Mouse (Mus musculus) gastrocnemius, adult 2 months (tissue): ENCODE data around the gene Mis12. TPM values are rescaled to one million over a fixed set of nuclear protein-coding genes. Genes with fewer than 3 reads are reported as not detected.

Source experiments
- DNase-seq: peaks from one replicate; pipeline ENCODE4 v3.0.0; 2022
- H3K27ac ChIP-seq: fragments of 200-600 bp; 2 replicates; pipeline ENCODE4 v1.8.1; 2022; ENCODE audit warnings: mild to moderate bottlenecking
- H3K4me3 ChIP-seq: fragments of 200-600 bp; 2 replicates; pipeline ENCODE4 v1.8.1; 2022; ENCODE audit warnings: mild to moderate bottlenecking, moderate library complexity
- CTCF ChIP-seq: fragments of 200-600 bp; IDR thresholded peaks from 2 replicates; pipeline ENCODE4 v1.8.1; 2022; ENCODE audit warnings: antibody characterized with exemption, mild to moderate bottlenecking, moderate library complexity
- intact Hi-C: fragments of 180-260 bp; cut with DNase I; formaldehyde crosslinking; loops from one replicate; pipeline ENCODE4 v1.15.1; 2025
- long read RNA-seq, 2 experiments: library from polyadenylated mRNA; stranded (forward); transcript quantifications; one replicate each; pipeline ENCODE4 v2.0.0; 2021
- total RNA-seq, 2 experiments: library from RNA; stranded (reverse); gene quantifications; 2 replicates each; pipeline ENCODE4 v1.2.3; 2021

The Mis12 gene
- 1 to 10 TPM; 3.1 to 5.0 TPM for total RNA-seq
- long read RNA-seq, experiment 1, transcript Mis12-201 (3 exons, 3,003 nt) = major isoform, 10 of 14 reads
- long read RNA-seq, experiment 1, partial matches to known transcripts = 0 of 14 reads
- long read RNA-seq, experiment 1, other reads (novel, unspliced or antisense) = 3 of 14 reads
- long read RNA-seq, experiment 2, transcript Mis12-201 (3 exons, 3,003 nt) = major isoform, 8 of 12 reads
- long read RNA-seq, experiment 2, partial matches to known transcripts = 0 of 12 reads
- long read RNA-seq, experiment 2, other reads (novel, unspliced or antisense) = 4 of 12 reads

GRCm38 (mm10) chr11:71019201-71020068, at the start of gene Mis12, which contains the start of gene Derl2:
Gene Mis12, plus strand, starts transcription at chr11:71019611.
Gene Derl2, minus strand, starts transcription at chr11:71019841.
- TF ChIP-seq CTCF = no peak
- intact Hi-C loops = loop anchor here (1.0 kb wide), 1 partner anchor 37 kb away; no protein-coding TSS in a partner anchor
- Histone ChIP-seq H3K27ac (peak within 1 kb of the TSS; percentile 96), H3K4me3 (peak within 1 kb of the TSS; percentile 76)
- peak; percentile 99 for DNase-seq

GRCm38 (mm10) chr11:70969821-70970559, 49.4 kb upstream of the Mis12 start, which contains the start of the genes Nup88 and Rpain:
Gene Nup88, minus strand, starts transcription at chr11:70969973.
Gene Rpain, plus strand, starts transcription at chr11:70970213.
- DNase-seq = peak; percentile 94
- Histone ChIP-seq H3K4me3 (peak within 1 kb of the TSS; percentile 79), H3K27ac (peak within 1 kb of the TSS; percentile 94)
- TF ChIP-seq CTCF = no peak
- intact Hi-C loops = no loop called here

GRCm38 (mm10) chr11:70970560-70971540, 48.6 kb upstream of the Mis12 start:
- intact Hi-C loops = no loop called here
- Histone ChIP-seq H3K4me3 (peak overlapping the region; percentile 79), H3K27ac (peak overlapping the region; percentile 94)
- no peak for DNase-seq
- 0 out of 2 replicates have a peak, but pooled peaks have one; percentile 4 for TF ChIP-seq CTCF

- DNase-seq = no peak
- no peak for TF ChIP-seq CTCF
- no peak overlapping the region for H3K4me3 ChIP-seq
- intact Hi-C loops = no loop called here
- no peak overlapping the region for H3K27ac ChIP-seq
These were observed 46.8 kb upstream of the Mis12 start for GRCm38 (mm10) chr11:70972586-70972985.

GRCm38 (mm10) chr11:70973947-70974346, 45.5 kb upstream of the Mis12 start:
- TF ChIP-seq CTCF = peak; percentile 28; the same call in 1 of the 2 replicates
- intact Hi-C loops = no loop called here
- Histone ChIP-seq H3K4me3 (no peak overlapping the region), H3K27ac (no peak overlapping the region)
- DNase-seq = no peak

GRCm38 (mm10) chr11:70975193-70975592, 44.2 kb upstream of the Mis12 start:
- Histone ChIP-seq H3K4me3 (no peak overlapping the region), H3K27ac (no peak overlapping the region)
- no peak for DNase-seq
- intact Hi-C loops = no loop called here
- no peak for TF ChIP-seq CTCF

GRCm38 (mm10) chr11:70977293-70977692, 42.1 kb upstream of the Mis12 start:
- intact Hi-C loops = no loop called here
- Histone ChIP-seq H3K4me3 (no peak overlapping the region), H3K27ac (no peak overlapping the region)
- DNase-seq = no peak
- no peak for TF ChIP-seq CTCF

GRCm38 (mm10) chr11:70980232-70980631, 39.2 kb upstream of the Mis12 start:
- Histone ChIP-seq H3K4me3 (no peak overlapping the region), H3K27ac (no peak overlapping the region)
- TF ChIP-seq CTCF = no peak
- intact Hi-C loops = no loop called here
- no peak for DNase-seq

GRCm38 (mm10) chr11:70980751-70981510, 38.5 kb upstream of the Mis12 start:
- H3K4me3 ChIP-seq = no peak overlapping the region

GRCm38 (mm10) chr11:70982030-70982429, 37.4 kb upstream of the Mis12 start:
- peak overlapping the region; percentile 96 for H3K27ac ChIP-seq
- no peak for DNase-seq
- intact Hi-C loops = loop anchor here (1.0 kb wide), 1 partner anchor 37 kb away; the partner anchor contains the start of genes Derl2 and Mis12
- peak overlapping the region; percentile 86 for H3K4me3 ChIP-seq
- no peak for TF ChIP-seq CTCF

More at GRCm38 (mm10) chr11:70980751-70981510, 38.5 kb upstream of the Mis12 start:
- TF ChIP-seq CTCF = no peak
- H3K27ac ChIP-seq = no peak overlapping the region
- intact Hi-C loops = no loop called here
- DNase-seq = no peak
